Mouse (Mus musculus) spleen, adult 2 months (tissue): Measurements from ENCODE around the gene Samd9l.
"Not testable (repeated sequence)": the region's sequence is repeated elsewhere in the genome, so short reads cannot be mapped to it uniquely, and the experiment has no call there.

Source experiments
- CTCF ChIP-seq: fragments of 200-500 bp; IDR thresholded peaks from 2 replicates; pipeline ENCODE4 v1.5.1; 2011; ENCODE audit warnings: mild to moderate bottlenecking, inconsistent platforms; ENCODE audit not compliant: insufficient read depth, insufficient read length, insufficient replicate concordance; ENCODE audit errors: extremely low read depth
- POLR2A ChIP-seq: fragments of 200-500 bp; IDR thresholded peaks from 2 replicates; pipeline ENCODE4 v1.6.1; 2011; ENCODE audit warnings: low read depth, low read length, inconsistent platforms

DNA sequence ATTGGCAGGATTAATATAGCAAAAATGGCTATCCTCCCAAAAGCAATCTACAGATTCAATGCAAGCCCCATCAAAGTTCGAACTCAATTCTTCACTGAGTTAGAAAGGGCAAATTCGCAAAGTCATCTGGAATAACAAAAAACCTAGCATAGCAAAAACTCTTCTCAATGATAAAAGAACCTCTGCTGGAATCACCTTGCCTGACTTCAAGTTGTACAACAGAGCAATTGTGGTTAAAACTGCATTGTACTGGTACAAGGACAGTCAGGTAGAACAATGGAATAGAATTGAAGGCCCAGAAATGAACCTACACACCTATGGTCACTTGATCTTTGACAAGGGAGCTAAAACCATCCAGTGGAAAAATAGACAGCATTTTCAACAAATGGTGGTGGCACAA lies 31.6 kb upstream of the Samd9l start:
- not testable (repeated sequence) for TF ChIP-seq POLR2A, CTCF
